Mouse (Mus musculus) testis, adult 2 months (tissue): ENCODE measurements around the gene Ccdc188. TPM values are rescaled to one million over a fixed set of nuclear protein-coding genes. Genes with fewer than 3 reads are reported as not detected.
A peak's percentile ranks its signal among the peaks of the same experiment; 100 is the strongest.

ENCODE experiments used
- H3K27ac ChIP-seq: fragments of 200-500 bp; 2 replicates; pipeline ENCODE4 v1.5.1; 2012; ENCODE audit warnings: low read depth, low read length; ENCODE audit not compliant: control insufficient read depth, insufficient read depth
- H3K27me3 ChIP-seq: fragments of 200-500 bp; 2 replicates; pipeline ENCODE4 v1.6.1; 2012; ENCODE audit warnings: mild to moderate bottlenecking, low read length, moderate library complexity; ENCODE audit not compliant: control insufficient read depth, insufficient read depth
- H3K36me3 ChIP-seq: fragments of 200-500 bp; 2 replicates; pipeline ENCODE4 v1.6.1; 2012; ENCODE audit warnings: mild to moderate bottlenecking, low read length; ENCODE audit not compliant: control insufficient read depth, insufficient read depth
- H3K4me1 ChIP-seq: fragments of 200-500 bp; 2 replicates; pipeline ENCODE4 v1.6.1; 2012; ENCODE audit warnings: low read length; ENCODE audit not compliant: control insufficient read depth, insufficient read depth
- H3K4me3 ChIP-seq: fragments of 200-500 bp; 2 replicates; pipeline ENCODE4 v1.5.1; 2012; ENCODE audit warnings: low read depth, mild to moderate bottlenecking, low read length, moderate library complexity, mixed read lengths; ENCODE audit not compliant: control insufficient read depth
- CTCF ChIP-seq: fragments of 200-500 bp; IDR thresholded peaks from 2 replicates; pipeline ENCODE4 v1.5.1; 2012; ENCODE audit warnings: low read depth, mild to moderate bottlenecking, inconsistent platforms, low read length, moderate library complexity; ENCODE audit not compliant: control insufficient read depth, insufficient read depth, insufficient replicate concordance
- POLR2A ChIP-seq: fragments of 200-500 bp; IDR thresholded peaks from 2 replicates; pipeline ENCODE4 v1.6.1; 2012; ENCODE audit warnings: low read depth, mild to moderate bottlenecking, inconsistent platforms, low read length, moderate library complexity; ENCODE audit not compliant: control insufficient read depth
- polyA plus RNA-seq: library from polyadenylated mRNA; depleted of rRNA; stranded (reverse); fragments of >200 nt; gene quantifications from 2 replicates; pipeline ENCODE4 v1.2.3, GENCODE M21; 2012

Gene Ccdc188
- polyA plus RNA-seq, 1 experiment = 103 TPM

DNA sequence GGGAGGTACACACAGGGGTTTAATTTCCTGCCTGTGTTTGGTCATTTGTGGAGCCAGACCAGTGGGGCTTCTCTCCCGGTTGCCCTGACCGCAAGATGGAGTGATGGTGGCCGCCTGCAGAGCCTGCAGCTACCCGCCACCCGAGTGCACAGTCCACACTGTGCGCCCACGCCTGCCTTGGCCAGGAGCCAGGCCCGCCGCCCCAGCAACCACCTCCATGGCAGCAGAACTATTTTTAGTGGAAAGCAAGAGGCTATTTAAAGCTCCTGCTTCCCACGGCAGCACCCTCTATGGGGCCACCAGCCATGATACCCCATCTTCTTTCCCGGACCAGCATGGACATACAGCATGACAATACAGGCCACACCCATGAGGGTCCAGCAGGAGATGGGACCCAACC, 11.9 kb downstream of the Ccdc188 start:
- Histone ChIP-seq H3K27me3 (no peaks in the 10 kb centered on the region), H3K36me3 (no peaks in the 10 kb centered on the region), H3K4me1 (peaks cover 7% of the 10 kb centered on the region), H3K4me3 (no peak overlapping the region), H3K27ac (no peak overlapping the region)
- TF ChIP-seq CTCF (no peak), POLR2A (no peak)

DNA sequence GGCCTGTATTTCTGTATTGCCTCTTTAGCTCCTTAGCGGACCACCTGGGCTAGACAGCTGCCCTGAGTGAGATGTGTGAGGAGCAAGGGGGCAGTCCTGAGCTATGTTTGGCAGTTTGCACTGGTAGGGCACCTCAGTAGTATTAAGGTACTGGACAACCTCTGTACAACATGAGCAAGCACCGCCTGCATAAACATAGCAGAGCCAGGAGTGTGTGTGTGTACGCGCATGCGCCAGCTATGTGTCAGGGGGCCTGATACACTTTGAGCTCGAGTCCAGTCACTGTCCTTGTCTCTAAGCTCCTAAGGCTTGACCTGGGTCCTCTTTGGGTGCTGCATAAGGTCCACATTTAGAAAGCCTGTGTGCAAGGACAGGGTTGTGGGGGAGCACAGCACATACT, 12.9 kb downstream of the Ccdc188 start:
- no peak overlapping the region for H3K4me3 ChIP-seq
- H3K4me1 ChIP-seq = peaks cover 11% of the 10 kb centered on the region
- H3K27me3 ChIP-seq = no peaks in the 10 kb centered on the region
- no peak overlapping the region for H3K27ac ChIP-seq
- H3K36me3 ChIP-seq = no peaks in the 10 kb centered on the region
- TF ChIP-seq POLR2A (no peak), CTCF (no peak)

DNA sequence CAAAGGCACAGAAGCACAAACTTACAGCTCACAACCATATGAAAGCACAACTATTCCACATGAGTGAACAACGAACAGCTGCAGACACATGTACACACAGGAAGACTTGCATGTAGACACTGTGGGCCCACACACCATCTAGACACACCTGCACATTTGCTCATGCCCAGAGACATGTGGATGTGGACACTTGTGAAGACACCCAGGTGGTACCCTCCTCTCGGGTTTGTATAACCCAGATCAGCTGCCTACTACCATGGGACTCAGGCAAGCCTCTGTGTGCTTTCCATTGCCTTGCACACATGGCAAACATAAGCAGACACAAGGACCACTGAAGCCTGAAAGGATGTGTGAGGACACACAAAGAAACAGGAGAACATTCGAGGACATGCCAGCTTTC, 13.4 kb downstream of the Ccdc188 start:
- Histone ChIP-seq H3K27me3 (no peaks in the 10 kb centered on the region), H3K4me1 (peaks cover 14% of the 10 kb centered on the region), H3K4me3 (no peak overlapping the region), H3K36me3 (no peaks in the 10 kb centered on the region), H3K27ac (no peak overlapping the region)
- no peak for TF ChIP-seq POLR2A
- no peak for TF ChIP-seq CTCF

DNA sequence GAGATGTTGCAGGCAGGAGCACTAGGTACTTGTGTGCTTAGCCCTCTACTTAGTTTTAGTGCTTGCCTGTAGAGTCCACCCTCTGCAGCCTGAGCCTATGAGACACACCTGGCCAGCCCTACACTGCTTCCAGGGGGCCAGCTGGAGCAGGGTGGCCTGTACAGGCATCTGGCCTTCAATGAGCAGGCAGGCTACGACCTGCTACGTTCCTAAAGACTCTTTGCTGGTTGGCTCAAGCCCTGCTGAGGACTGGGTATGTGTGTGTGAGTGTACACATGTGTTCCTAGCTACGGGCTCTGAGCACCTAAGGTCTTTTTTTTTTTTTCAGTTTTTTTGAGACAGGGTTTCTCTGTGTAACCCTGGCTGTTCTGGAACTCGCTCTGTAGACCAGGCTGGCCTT, 13.8 kb downstream of the Ccdc188 start:
- TF ChIP-seq CTCF (no peak), POLR2A (no peak)
- peaks cover 18% of the 10 kb centered on the region for H3K4me1 ChIP-seq
- H3K27me3 ChIP-seq = no peaks in the 10 kb centered on the region
- H3K4me3 ChIP-seq = no peak overlapping the region
- H3K36me3 ChIP-seq = no peaks in the 10 kb centered on the region
- H3K27ac ChIP-seq = no peak overlapping the region

DNA sequence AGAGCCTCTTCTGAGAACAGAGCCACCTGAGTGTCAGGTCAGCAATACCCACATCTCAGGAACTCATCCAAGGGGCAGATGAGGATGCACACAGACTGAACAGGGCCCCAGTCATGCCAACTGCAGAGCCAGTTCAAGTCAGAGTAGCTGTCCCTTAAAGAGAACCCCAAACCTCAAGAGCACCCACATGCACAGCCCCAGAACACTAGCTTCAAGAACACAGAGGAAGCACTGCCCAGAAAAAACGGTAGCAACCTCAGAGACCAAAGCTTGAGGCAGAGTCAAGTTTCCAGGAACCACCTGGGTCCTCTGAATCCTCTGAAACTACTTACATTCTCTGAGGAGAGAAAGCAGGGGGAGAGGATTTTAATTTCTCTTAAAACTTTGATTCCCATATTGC, 15.8 kb downstream of the Ccdc188 start:
- no peak overlapping the region for H3K27ac ChIP-seq
- H3K27me3 ChIP-seq = no peaks in the 10 kb centered on the region
- no peak for TF ChIP-seq POLR2A
- no peak for TF ChIP-seq CTCF
- H3K36me3 ChIP-seq = no peaks in the 10 kb centered on the region
- H3K4me1 ChIP-seq = peaks cover 20% of the 10 kb centered on the region
- no peak overlapping the region for H3K4me3 ChIP-seq

DNA sequence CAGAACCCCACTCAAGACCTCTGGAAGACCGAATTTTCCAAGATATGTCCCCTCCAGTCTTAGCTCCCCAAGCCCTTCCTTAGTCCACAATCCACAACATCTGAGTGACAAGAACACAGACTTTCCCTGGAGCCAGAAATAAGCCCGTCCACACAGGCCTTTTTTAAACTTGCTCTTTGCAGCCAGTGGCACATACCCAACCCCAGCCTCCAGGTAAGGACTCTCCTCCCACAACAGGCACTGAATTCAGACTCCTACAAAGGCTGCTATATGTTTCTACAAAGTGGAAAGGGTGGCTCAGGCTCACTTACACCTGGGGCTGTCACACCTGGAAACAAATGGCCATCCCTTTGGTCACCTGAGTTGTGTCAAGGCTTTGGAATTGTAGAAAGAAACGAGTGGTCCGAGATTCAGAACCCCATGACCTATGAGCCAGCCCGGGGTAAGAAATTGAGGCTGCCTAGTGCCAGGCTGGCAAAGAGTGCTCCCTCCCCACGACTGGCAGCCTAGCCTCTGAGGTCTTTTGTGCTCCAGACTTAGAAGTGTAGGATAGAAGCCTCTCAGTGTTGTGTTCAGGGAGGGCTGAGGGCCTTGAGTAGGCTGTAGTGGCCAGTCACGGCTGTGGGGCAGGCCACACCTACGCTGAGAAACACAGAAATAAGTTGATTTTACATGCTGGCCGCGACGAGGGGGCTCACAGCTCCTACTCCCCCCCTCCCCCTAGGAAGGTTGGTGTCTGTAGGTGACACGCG, 16.4 kb downstream of the Ccdc188 start:
- Histone ChIP-seq H3K27me3 (no peaks in the 10 kb centered on the region), H3K27ac (0 out of 2 replicates have a peak overlapping the region, but pooled peaks have one; percentile 5), H3K36me3 (no peaks in the 10 kb centered on the region), H3K4me1 (peaks cover 20% of the 10 kb centered on the region), H3K4me3 (peak overlapping the region; percentile 85)
- TF ChIP-seq CTCF (no peak), POLR2A (no peak)

DNA sequence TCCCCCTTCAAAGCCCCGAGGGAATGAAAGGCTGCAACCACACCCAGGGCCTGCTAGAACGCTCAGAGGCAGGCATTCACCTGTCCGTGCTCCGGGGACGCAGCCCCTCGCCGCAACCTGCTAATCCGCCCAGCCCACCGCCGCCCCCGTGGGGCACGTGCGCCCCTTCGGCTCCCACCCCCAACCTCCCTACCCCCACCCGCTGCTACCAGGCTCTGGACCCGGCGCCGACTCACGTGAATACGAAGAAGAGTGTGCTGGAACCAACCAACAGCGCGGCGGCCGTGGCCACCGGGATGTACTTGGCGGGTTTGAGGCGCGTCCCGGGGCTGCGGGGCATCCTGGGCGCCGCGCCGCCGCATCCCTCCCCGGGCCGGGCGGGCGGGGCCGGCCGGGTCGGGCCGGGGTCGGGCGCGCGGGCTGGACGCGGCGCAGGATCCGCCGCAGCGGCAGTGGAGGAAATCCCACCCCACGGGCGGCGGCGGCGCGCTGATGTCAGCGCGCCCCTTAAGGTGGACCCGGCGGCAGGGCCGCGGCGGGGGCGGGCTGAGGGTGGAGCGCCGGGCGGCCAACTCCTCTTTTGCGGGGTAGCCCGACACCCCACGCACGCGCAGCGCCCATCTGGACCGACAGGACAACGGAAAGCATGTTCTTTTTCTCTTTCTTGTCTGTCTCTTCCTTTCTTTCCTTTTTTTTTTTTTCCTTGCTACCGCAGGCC, 17.2 kb downstream of the Ccdc188 start, which contains the start of gene Zdhhc8:
Gene Zdhhc8 (minus strand): TSS at position 466 of the 718 bp plus-strand sequence.
- H3K27ac ChIP-seq = peak within 1 kb of the TSS; percentile 75
- H3K4me3 ChIP-seq = peak within 1 kb of the TSS; percentile 85
- no peaks in the 10 kb centered on the region for H3K27me3 ChIP-seq
- TF ChIP-seq POLR2A (no peak), CTCF (no peak)
- H3K4me1 ChIP-seq = peaks cover 20% of the 10 kb centered on the region
- no peaks in the 10 kb centered on the region for H3K36me3 ChIP-seq
